Mouse (Mus musculus): ENCODE data around the gene Tmem202. TPM values are rescaled to one million over a fixed set of nuclear protein-coding genes. Genes with fewer than 3 reads are reported as not detected.

Gene Tmem202
- total RNA-seq, 2 experiments from 2014 or later, result 3.7 to 4.1 TPM

DNA sequence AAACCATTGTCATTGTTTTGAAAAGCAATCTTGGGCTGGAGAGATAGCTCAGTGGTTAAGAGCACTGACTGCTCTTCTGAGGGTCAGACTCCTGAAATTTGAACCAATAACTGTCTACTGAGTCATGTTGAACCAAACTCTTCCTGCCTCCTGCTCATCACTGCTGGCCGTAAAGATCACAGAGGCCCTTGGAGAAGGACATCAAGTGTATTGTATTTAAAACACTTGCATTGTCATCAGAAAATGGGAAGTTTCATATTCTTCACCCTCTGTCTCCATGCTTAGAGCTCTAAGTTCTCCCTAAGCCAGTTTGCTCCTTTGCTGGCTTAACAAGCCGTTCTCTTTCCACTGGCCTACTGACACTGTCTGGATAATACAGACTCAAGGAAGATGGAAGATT lies 11.4 kb downstream of the Tmem202 start:
- intact Hi-C loops (cut with DNase I), result loop anchor here (5.0 kb wide), 1 partner anchor 36 kb away; no protein-coding TSS in a partner anchor
- TF ChIP-seq CTCF (IDR thresholded peaks at IDR 0.05), result no peak
- Histone ChIP-seq H3K27ac (no peak overlapping the region), H3K4me3 (no peak overlapping the region)
- no peak for DNase-seq (ENCODE audit: extremely low spot score in 1 of 2, low spot score in 2 of 2)

- Histone ChIP-seq H3K4me3 (no peak overlapping the region), H3K27ac (no peak overlapping the region)
- TF ChIP-seq CTCF (IDR thresholded peaks at IDR 0.05), result no peak
- DNase-seq (ENCODE audit: extremely low spot score in 1 of 2, low spot score in 2 of 2), result no peak
- intact Hi-C loops (cut with DNase I), result loop anchor here (5.0 kb wide), 1 partner anchor 35 kb away; no protein-coding TSS in a partner anchor
Measured at GRCm38 (mm10) chr9:59527580-59527979, 12.1 kb downstream of the Tmem202 start.

DNA sequence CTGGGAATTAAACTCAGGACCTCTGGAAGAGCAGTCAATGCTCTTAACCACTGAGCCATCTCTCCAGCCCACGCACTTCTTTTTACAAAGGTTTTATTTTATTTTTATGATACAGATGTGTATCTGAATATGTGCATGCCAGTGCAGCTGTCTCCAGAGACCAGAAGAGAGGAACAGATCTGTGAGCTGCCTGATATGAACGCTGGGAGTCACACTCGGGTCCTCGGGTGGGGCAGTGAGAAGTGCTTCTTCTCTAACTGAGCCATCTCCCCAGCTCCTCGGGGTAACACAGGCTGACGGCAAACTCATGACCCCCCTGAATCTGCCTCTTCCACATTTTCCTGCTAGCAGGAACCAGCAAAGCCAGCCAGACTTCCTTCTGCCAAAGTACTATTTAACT lies 12.9 kb downstream of the Tmem202 start:
- no peak for DNase-seq (ENCODE audit: extremely low spot score in 1 of 2, low spot score in 2 of 2)
- intact Hi-C loops (cut with DNase I), result loop anchor here (5.0 kb wide), 1 partner anchor 34 kb away; no protein-coding TSS in a partner anchor
- TF ChIP-seq CTCF (IDR thresholded peaks at IDR 0.05), result no peak
- Histone ChIP-seq H3K27ac (no peak overlapping the region), H3K4me3 (no peak overlapping the region)

DNA sequence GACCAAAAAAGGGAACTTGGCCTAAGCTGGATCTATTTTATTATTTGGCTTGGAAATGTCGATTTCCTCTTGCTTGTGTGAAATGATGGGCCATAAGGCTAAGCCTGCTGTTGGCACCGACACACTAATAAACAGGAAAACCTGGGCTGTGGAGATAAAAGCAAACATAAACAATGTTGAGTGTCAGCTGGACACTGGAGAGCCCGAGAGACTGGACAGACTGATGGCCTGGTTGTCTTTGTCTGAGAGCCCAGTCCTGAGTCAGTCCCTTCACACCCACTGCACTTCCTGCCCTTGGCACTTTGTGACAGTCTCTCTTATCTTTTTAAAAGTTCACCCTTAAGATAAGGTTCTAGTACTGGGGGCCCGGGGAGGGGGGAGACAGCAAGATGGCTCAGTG lies 16.7 kb downstream of the Tmem202 start:
- DNase-seq (ENCODE audit: extremely low spot score in 1 of 2, low spot score in 2 of 2), result no peak
- TF ChIP-seq CTCF (IDR thresholded peaks at IDR 0.05), result no peak

GRCm38 (mm10) chr9:59519396-59519795 lies 20.3 kb downstream of the Tmem202 start:
- no peak overlapping the region for H3K4me3 ChIP-seq
- intact Hi-C loops (cut with DNase I), result no loop called here
- no peak for DNase-seq (ENCODE audit: extremely low spot score in 1 of 2, low spot score in 2 of 2)
- H3K27ac ChIP-seq, result no peak overlapping the region
- no peak for TF ChIP-seq CTCF (IDR thresholded peaks at IDR 0.05)

More for the DNA sequence above, 16.7 kb downstream of the Tmem202 start:
- Histone ChIP-seq H3K4me3 (no peak overlapping the region), H3K27ac (no peak overlapping the region)
- intact Hi-C loops (cut with DNase I), result no loop called here

GRCm38 (mm10) chr9:59518976-59519375 lies 20.7 kb downstream of the Tmem202 start:
- DNase-seq (ENCODE audit: extremely low spot score in 1 of 2, low spot score in 2 of 2), result peak in 1 of 2 experiments; percentile 14
- Histone ChIP-seq H3K4me3 (no peak overlapping the region), H3K27ac (no peak overlapping the region)
- TF ChIP-seq CTCF (IDR thresholded peaks at IDR 0.05), result no peak
- intact Hi-C loops (cut with DNase I), result no loop called here

GRCm38 (mm10) chr9:59517127-59517526 lies 22.5 kb downstream of the Tmem202 start:
- Histone ChIP-seq H3K27ac (no peak overlapping the region), H3K4me3 (no peak overlapping the region)
- intact Hi-C loops (cut with DNase I), result no loop called here
- peak; percentile 1 for TF ChIP-seq CTCF (IDR thresholded peaks at IDR 0.05)
- no peak for DNase-seq (ENCODE audit: extremely low spot score in 1 of 2, low spot score in 2 of 2)

DNA sequence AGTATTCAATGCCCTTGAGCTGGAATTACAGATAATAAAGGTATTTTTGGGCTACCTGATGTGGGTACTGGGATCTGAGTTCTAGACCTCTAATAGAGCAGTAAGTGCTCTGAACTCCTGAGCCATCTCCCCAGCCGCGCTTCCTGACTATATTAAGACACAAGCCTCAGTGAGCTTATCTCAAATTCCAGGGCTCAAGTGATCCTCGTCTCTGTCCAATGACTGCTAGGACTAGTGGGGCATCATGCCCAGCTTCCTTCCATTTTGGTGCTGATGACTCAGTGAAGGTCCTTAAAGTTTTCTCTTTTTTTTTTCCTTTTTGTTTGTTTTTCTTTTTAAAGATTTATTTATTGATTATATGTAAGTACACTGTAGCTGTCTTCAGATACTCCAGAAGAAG lies 24.6 kb downstream of the Tmem202 start:
- no peak overlapping the region for H3K27ac ChIP-seq
- H3K4me3 ChIP-seq, result no peak overlapping the region
- no peak for TF ChIP-seq CTCF (IDR thresholded peaks at IDR 0.05)
- intact Hi-C loops (cut with DNase I), result no loop called here
- no peak for DNase-seq (ENCODE audit: extremely low spot score in 1 of 2, low spot score in 2 of 2)

GRCm38 (mm10) chr9:59512381-59512780 lies 27.3 kb downstream of the Tmem202 start:
- Histone ChIP-seq H3K27ac (no peak overlapping the region), H3K4me3 (no peak overlapping the region)
- intact Hi-C loops (cut with DNase I), result no loop called here
- no peak for DNase-seq (ENCODE audit: extremely low spot score in 1 of 2, low spot score in 2 of 2)
- no peak for TF ChIP-seq CTCF (IDR thresholded peaks at IDR 0.05)

GRCm38 (mm10) chr9:59508146-59508545 lies 31.5 kb downstream of the Tmem202 start:
- no peak for DNase-seq (ENCODE audit: extremely low spot score in 1 of 2, low spot score in 2 of 2)
- no peak for TF ChIP-seq CTCF (IDR thresholded peaks at IDR 0.05)
- Histone ChIP-seq H3K27ac (no peak overlapping the region), H3K4me3 (no peak overlapping the region)
- intact Hi-C loops (cut with DNase I), result no loop called here

DNA sequence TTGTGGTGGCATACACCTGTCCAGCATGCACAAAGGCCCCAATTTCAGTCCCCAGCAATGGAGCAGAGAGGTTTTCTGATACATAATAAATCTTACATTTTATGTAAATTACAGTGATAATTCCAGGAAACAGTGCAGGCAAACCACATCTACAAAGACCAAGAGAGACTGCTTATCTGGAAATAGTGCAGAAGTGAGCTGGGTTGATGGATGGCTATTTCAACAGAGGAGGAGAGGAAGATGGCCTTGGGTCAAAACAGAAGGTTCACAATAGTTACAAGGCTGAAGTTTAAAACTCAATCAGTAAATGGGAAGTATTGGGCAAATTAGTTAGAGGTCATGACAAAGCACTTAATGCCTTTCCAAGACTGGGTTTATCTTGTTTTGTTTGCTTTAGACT lies 52.3 kb downstream of the Tmem202 start:
- TF ChIP-seq CTCF (IDR thresholded peaks at IDR 0.05), result no peak
- intact Hi-C loops (cut with DNase I), result loop anchor here (2.0 to 5.0 kb wide), 5 partner anchors 51 to 451 kb away; partner anchors contain the start of genes Bbs4, Hexa, Neo1 and Pkm
- H3K4me3 ChIP-seq, result peak overlapping the region; percentile 90
- DNase-seq (ENCODE audit: extremely low spot score in 1 of 2, low spot score in 2 of 2), result no peak
- peak overlapping the region; percentile 80 for H3K27ac ChIP-seq

DNA sequence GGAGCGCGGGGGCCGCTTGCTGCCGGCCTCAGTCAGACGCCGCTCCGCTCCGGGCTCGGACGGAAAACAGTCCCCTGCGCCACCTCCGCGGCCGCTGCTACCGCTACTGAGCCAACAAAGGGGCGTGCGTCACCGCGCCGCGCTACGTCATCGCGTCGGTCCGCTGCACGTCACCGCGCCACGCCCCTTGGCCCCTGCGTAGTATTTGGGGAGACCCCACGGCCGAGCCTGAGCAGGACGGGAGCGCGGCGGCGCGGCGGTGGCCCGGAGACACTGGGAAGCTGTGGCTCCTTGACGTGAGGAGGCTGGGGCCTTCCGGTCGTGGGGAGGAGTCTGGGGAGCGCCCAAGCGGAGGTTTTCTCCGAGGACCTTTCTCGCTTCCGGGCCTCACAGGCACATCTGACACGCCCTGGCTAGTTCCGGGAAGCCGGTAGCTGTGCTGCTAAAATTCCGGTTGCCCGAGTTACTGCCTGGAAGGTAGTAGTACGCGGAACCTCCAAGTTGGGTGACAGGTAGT lies 53.0 kb downstream of the Tmem202 start, which contains the start of gene Arih1:
TSS of gene Arih1 (minus strand) at position 70 of the 517 bp plus-strand sequence.
- intact Hi-C loops (cut with DNase I), result loop anchor here (1.0 to 5.0 kb wide), 6 partner anchors 52 to 450 kb away; partner anchors contain the start of genes Adpgk, Bbs4, Hexa and Neo1
- DNase-seq (ENCODE audit: extremely low spot score in 1 of 2, low spot score in 2 of 2), result peak; percentile 100
- Histone ChIP-seq H3K4me3 (peak within 1 kb of the TSS; percentile 90), H3K27ac (peak within 1 kb of the TSS; percentile 80)
- TF ChIP-seq CTCF (IDR thresholded peaks at IDR 0.05), result no peak; the same call in none of the 2 replicates

- Histone ChIP-seq H3K4me3 (peak overlapping the region; percentile 90), H3K27ac (peak overlapping the region; percentile 80)
- no peak for DNase-seq (ENCODE audit: extremely low spot score in 1 of 2, low spot score in 2 of 2)
- TF ChIP-seq CTCF (IDR thresholded peaks at IDR 0.05), result no peak
- intact Hi-C loops (cut with DNase I), result loop anchor here (1.0 to 5.0 kb wide), 6 partner anchors 53 to 449 kb away; partner anchors contain the start of genes Adpgk, Bbs4, Hexa and Neo1
Measured at GRCm38 (mm10) chr9:59486076-59486518, 53.5 kb downstream of the Tmem202 start.
